In the genomic region with DNA sequence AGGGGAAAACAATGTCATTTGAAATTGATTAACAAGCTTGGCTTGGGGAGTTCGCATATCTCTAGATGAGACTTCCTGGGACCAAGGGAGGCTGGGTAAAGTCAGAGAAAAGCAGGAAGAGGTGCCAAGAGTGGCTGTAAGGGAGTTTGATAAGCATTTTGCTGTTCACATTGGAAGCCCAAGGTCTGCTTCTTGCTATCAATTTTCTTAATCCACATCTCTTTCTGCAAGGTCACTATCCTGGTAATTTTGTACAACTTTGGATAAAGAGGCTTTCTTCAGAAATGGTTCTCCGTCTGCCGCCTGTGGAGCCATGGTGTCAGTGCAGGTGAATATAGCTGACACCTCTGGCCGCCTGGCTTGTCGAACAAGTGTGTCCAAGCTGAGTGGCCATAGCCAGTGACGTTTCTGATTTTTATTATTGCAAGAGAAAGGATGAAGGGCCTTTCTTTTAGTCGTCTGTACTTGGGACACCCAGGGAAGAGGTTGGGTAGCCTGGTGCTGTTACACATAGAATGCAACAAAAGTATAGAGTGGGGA, we compare ENCODE assay signal across 8 mouse cellular contexts. TPM values are rescaled to one million over a fixed set of nuclear protein-coding genes. Genes with fewer than 3 reads are reported as not detected.
DNase-seq lines count a peak whose midpoint lies in the region; ATAC-seq and TF ChIP-seq lines count a peak whose summit lies in the region.

No protein-coding gene starts in this region.

- H3K27me3 ChIP-seq in heart, embryonic 11.5 days (ENCODE audit: control insufficient read depth, insufficient read depth, low read length) = no peaks in the 10 kb centered on the region
- no peaks in the 10 kb centered on the region for H3K27me3 ChIP-seq in forebrain, embryonic 12.5 days
- no peaks in the 10 kb centered on the region for H3K27me3 ChIP-seq in intestine, embryonic 16.5 days (replicated peaks; ENCODE audit: control insufficient read depth, insufficient read depth, low read length)
- no peaks in the 10 kb centered on the region for H3K27me3 ChIP-seq in lung, postnatal 0 days (replicated peaks; ENCODE audit: insufficient read depth, low read length)

- 6% methylated on average over 7 of the region's 7 CpGs for WGBS in heart, embryonic 11.5 days (ENCODE audit: insufficient replicate concordance)
- 7% methylated on average over 7 of the region's 7 CpGs for WGBS in forebrain, embryonic 12.5 days
- 3% methylated on average over 7 of the region's 7 CpGs for WGBS in intestine, embryonic 16.5 days
- WGBS in lung, postnatal 0 days = 5% methylated on average over 7 of the region's 7 CpGs

- ATAC-seq in heart, embryonic 11.5 days (replicated peaks; ENCODE audit: insufficient number of reproducible peaks, low FRiP score, low TSS enrichment) = peak; percentile 64
- peak; percentile 75 for ATAC-seq in forebrain, embryonic 12.5 days (ENCODE audit: low FRiP score)
- peak; percentile 72 for ATAC-seq in intestine, embryonic 16.5 days
- ATAC-seq in lung, postnatal 0 days = peak; percentile 66
- ATAC-seq in neutrophil, adult 5-6 weeks (ENCODE audit: extremely low read depth, insufficient number of reproducible peaks, low FRiP score, poor library complexity, severe bottlenecking) = peak; percentile 70

- H3K27ac ChIP-seq in heart, embryonic 11.5 days (ENCODE audit: low read depth, low read length) = peak overlapping the region; percentile 87
- H3K27ac ChIP-seq in forebrain, embryonic 12.5 days = peak overlapping the region; percentile 91
- H3K27ac ChIP-seq in intestine, embryonic 16.5 days (ENCODE audit: low read length) = peak overlapping the region; percentile 97
- peak overlapping the region; percentile 95 for H3K27ac ChIP-seq in lung, postnatal 0 days (ENCODE audit: low read length)

- H3K9ac ChIP-seq in heart, embryonic 11.5 days (ENCODE audit: low read depth, low read length) = peak overlapping the region; percentile 91
- H3K9ac ChIP-seq in forebrain, embryonic 12.5 days = peak overlapping the region; percentile 84
- peak overlapping the region; percentile 86 for H3K9ac ChIP-seq in intestine, embryonic 16.5 days (ENCODE audit: low read depth, low read length)
- H3K9ac ChIP-seq in lung, postnatal 0 days (replicated peaks; ENCODE audit: low read depth) = peak overlapping the region; percentile 98

- H3K9me3 ChIP-seq in heart, embryonic 11.5 days (replicated peaks; ENCODE audit: control insufficient read depth, low read length) = no peaks in the 10 kb centered on the region
- no peaks in the 10 kb centered on the region for H3K9me3 ChIP-seq in forebrain, embryonic 12.5 days
- no peaks in the 10 kb centered on the region for H3K9me3 ChIP-seq in intestine, embryonic 16.5 days (ENCODE audit: control insufficient read depth, low read length)
- H3K9me3 ChIP-seq in lung, postnatal 0 days (ENCODE audit: low read length) = no peaks in the 10 kb centered on the region

- TF ChIP-seq EP300 in lung, postnatal 0 days (IDR thresholded peaks at IDR 0.05) = no peak

- peak; percentile 50 for TF ChIP-seq CTCF in lung, postnatal 0 days (IDR thresholded peaks at IDR 0.05)

- H3K36me3 ChIP-seq in heart, embryonic 11.5 days (ENCODE audit: control insufficient read depth, insufficient read depth, low read length) = no peaks in the 10 kb centered on the region; the same call in 1 of the 2 replicates
- H3K36me3 ChIP-seq in forebrain, embryonic 12.5 days (replicated peaks) = peaks cover 5% of the 10 kb centered on the region
- H3K36me3 ChIP-seq in intestine, embryonic 16.5 days (ENCODE audit: control insufficient read depth, insufficient read depth, low read length) = no peaks in the 10 kb centered on the region
- H3K36me3 ChIP-seq in lung, postnatal 0 days (ENCODE audit: insufficient read depth, low read length) = no peaks in the 10 kb centered on the region

- H3K4me2 ChIP-seq in heart, embryonic 11.5 days = peak overlapping the region; percentile 80
- peak overlapping the region; percentile 90 for H3K4me2 ChIP-seq in forebrain, embryonic 12.5 days
- H3K4me2 ChIP-seq in intestine, embryonic 16.5 days (ENCODE audit: low read depth, low read length) = peak overlapping the region; percentile 69
- H3K4me2 ChIP-seq in lung, postnatal 0 days (replicated peaks; ENCODE audit: low read depth, low read length) = peak overlapping the region; percentile 87

- intact Hi-C loops in heart, postnatal 36 days (cut with DNase I) = no loop called here

- peaks cover 22% of the 10 kb centered on the region; the same call in 1 of the 2 replicates for H3K4me1 ChIP-seq in heart, embryonic 11.5 days (ENCODE audit: control insufficient read depth, insufficient read depth, low read length)
- H3K4me1 ChIP-seq in forebrain, embryonic 12.5 days = peaks cover 24% of the 10 kb centered on the region
- peaks cover 9% of the 10 kb centered on the region for H3K4me1 ChIP-seq in intestine, embryonic 16.5 days (ENCODE audit: control insufficient read depth, insufficient read depth, low read length)
- peaks cover 7% of the 10 kb centered on the region; the same call in 1 of the 2 replicates for H3K4me1 ChIP-seq in lung, postnatal 0 days (ENCODE audit: insufficient read depth, low read depth, low read length)

- peak overlapping the region; percentile 77 for H3K4me3 ChIP-seq in heart, embryonic 11.5 days (ENCODE audit: low read depth, low read length)
- H3K4me3 ChIP-seq in forebrain, embryonic 12.5 days (replicated peaks) = peak overlapping the region; percentile 89
- H3K4me3 ChIP-seq in intestine, embryonic 16.5 days (ENCODE audit: low read length) = peak overlapping the region; percentile 78
- peak overlapping the region; percentile 75 for H3K4me3 ChIP-seq in lung, postnatal 0 days (ENCODE audit: low read depth, low read length)

- no peak for DNase-seq in heart, postnatal 36 days
- peak; percentile 69 for DNase-seq in NIH3T3 (ENCODE audit: low read depth)
- peak; percentile 77 for DNase-seq in lung, postnatal 0 days (ENCODE audit: low spot score)
- DNase-seq in layer of hippocampus, postnatal 14 days (ENCODE audit: low spot score in 2 of 2) = no peak

RNA-seq across cellular contexts. Expression of a gene that starts 0.5 kb away (rescaled TPM):
- 19.3 and 25.4 TPM in 2 replicates for polyA plus RNA-seq in heart, embryonic 11.5 days (2014; fragmentation: Nextera tagmentation; extraction: Ambion mirVana)
- total RNA-seq in heart, postnatal 36 days (2021) = 10 to 100 TPM; 60.5 to 66.3 TPM
- polyA plus RNA-seq in forebrain, embryonic 12.5 days (2016; fragmentation: Nextera tagmentation; extraction: Ambion mirVana) = 58.4 and 59.8 TPM in 2 replicates
- 57.7 and 58.6 TPM in 2 replicates for polyA plus RNA-seq in intestine, embryonic 16.5 days (2015; fragmentation: Nextera tagmentation; extraction: Ambion mirVana)
- 40.2 and 40.9 TPM in 2 replicates for polyA plus RNA-seq in lung, postnatal 0 days (2015; fragmentation: Nextera tagmentation; extraction: Ambion mirVana)
- 47.1 and 54.4 TPM in 2 replicates for total RNA-seq in neutrophil, adult 5-6 weeks (2017)
- total RNA-seq in layer of hippocampus, postnatal 14 days (2021) = 10 to 100 TPM; 84.7 to 85.3 TPM

RNA-seq across cellular contexts. Expression of a gene that starts 5.2 kb away (rescaled TPM):
- polyA plus RNA-seq in heart, embryonic 11.5 days (2014; fragmentation: Nextera tagmentation; extraction: Ambion mirVana) = 2.0 and 2.6 TPM in 2 replicates
- total RNA-seq in heart, postnatal 36 days (2021) = 10 to 100 TPM in 1 of 2 experiments, 1 to 10 TPM in 1; 3.4 to 18.5 TPM
- polyA plus RNA-seq in forebrain, embryonic 12.5 days (2016; fragmentation: Nextera tagmentation; extraction: Ambion mirVana) = 2.9 and 3.5 TPM in 2 replicates
- polyA plus RNA-seq in intestine, embryonic 16.5 days (2015; fragmentation: Nextera tagmentation; extraction: Ambion mirVana) = 2.4 and 2.9 TPM in 2 replicates
- polyA plus RNA-seq in lung, postnatal 0 days (2015; fragmentation: Nextera tagmentation; extraction: Ambion mirVana) = 1.2 and 2.1 TPM in 2 replicates
- 0.35 TPM in 1 of 2 replicates, not detected in the other for total RNA-seq in neutrophil, adult 5-6 weeks (2017)
- 1 to 10 TPM; 1.3 to 1.9 TPM for total RNA-seq in layer of hippocampus, postnatal 14 days (2021)

RNA-seq across cellular contexts. Expression of a gene that starts 56.5 kb away (rescaled TPM):
- 7,501 and 8,192 TPM in 2 replicates for polyA plus RNA-seq in heart, embryonic 11.5 days (2014; fragmentation: Nextera tagmentation; extraction: Ambion mirVana)
- total RNA-seq in heart, postnatal 36 days (2021) = 100 to 1,000 TPM; 502 to 735 TPM
- polyA plus RNA-seq in forebrain, embryonic 12.5 days (2016; fragmentation: Nextera tagmentation; extraction: Ambion mirVana) = 0.99 and 2.0 TPM in 2 replicates
- 75.3 and 88.3 TPM in 2 replicates for polyA plus RNA-seq in intestine, embryonic 16.5 days (2015; fragmentation: Nextera tagmentation; extraction: Ambion mirVana)
- 327 and 405 TPM in 2 replicates for polyA plus RNA-seq in lung, postnatal 0 days (2015; fragmentation: Nextera tagmentation; extraction: Ambion mirVana)
- not detected in 2 replicates for total RNA-seq in neutrophil, adult 5-6 weeks (2017)
- total RNA-seq in layer of hippocampus, postnatal 14 days (2021) = not detected

Comparison
In these comparisons a context has a peak if more than half of its experiments do, and no peak if none do; other contexts are left out.
1. DNase-seq: peak in NIH3T3 (single experiment) and lung, postnatal 0 days (single experiment); none in heart, postnatal 36 days (0 of 2) and layer of hippocampus, postnatal 14 days (0 of 2).
2. RNA of a gene that starts 56.5 kb away (polyA plus RNA-seq): 7,501 to 8,192 TPM in heart, embryonic 11.5 days, 327 to 405 TPM in lung, postnatal 0 days and 75.3 to 88.3 TPM in intestine, embryonic 16.5 days; 0.99 to 2.0 TPM in forebrain, embryonic 12.5 days; every median in the first group is over 10 times any median in the second.
3. Peak in every context shown above with its lines, with median percentiles within 50 percentile points of each other: ATAC-seq, H3K27ac ChIP-seq, H3K4me2 ChIP-seq, H3K4me3 ChIP-seq and H3K9ac ChIP-seq.